Mouse (Mus musculus): Measurements from ENCODE around the gene Ftl1.

DNA sequence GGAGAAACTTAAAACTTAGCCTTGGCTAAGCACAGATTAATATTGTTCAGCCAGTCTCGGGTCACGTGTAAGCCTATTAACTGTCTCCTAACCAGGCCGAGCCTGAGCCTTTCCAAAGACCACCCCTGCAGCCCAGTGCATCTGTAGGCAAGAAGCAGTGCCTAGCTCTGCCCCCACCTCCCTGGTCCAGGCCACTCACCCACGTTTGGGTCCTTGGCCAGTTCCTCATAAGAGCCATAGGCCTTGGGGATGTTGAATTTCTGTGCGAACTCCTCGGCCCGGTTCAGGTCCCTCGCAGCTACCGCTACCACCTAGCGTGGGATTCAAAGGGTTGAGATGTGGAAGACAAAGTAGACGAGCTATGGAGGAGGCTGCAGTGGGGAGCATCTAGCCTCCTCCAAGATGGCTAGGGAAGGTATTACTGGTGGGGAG is 28.2 kb upstream of the Ftl1 start:
- no peak for TF ChIP-seq POLR2A (IDR thresholded peaks at IDR 0.05; ENCODE audit: insufficient read depth, low read depth, low read length)
- TF ChIP-seq CTCF (IDR thresholded peaks at IDR 0.05; ENCODE audit: insufficient read depth, low read depth, low read length) = no peak
